Comparison of ENCODE assay signal across 18 mouse cellular contexts in genomic region chr3:60472011-60472680, GRCm38 (mm10). TPM values are rescaled to one million over a fixed set of nuclear protein-coding genes. Genes with fewer than 3 reads are reported as not detected.
DNase-seq lines count a peak whose midpoint lies in the region; ATAC-seq and TF ChIP-seq lines count a peak whose summit lies in the region.
"Had no signal": no experiment of that assay in that cellular context is flagged by ENCODE, and none has a peak within 500 bp of the region (broad histone marks: within the 10 kb centered on the region; RNA-seq: fewer than 3 reads in every experiment).

No protein-coding gene starts in this region.

- 11% methylated on average over 2 of the region's 2 CpGs for WGBS in macrophage (ENCODE audit: missing documents)

- peak; percentile 44; the same call in 1 of the 2 replicates for ATAC-seq in erythroblast, adult 5-6 weeks (replicated peaks; ENCODE audit: low FRiP score, poor library complexity, severe bottlenecking)
- ATAC-seq: intestine, embryonic 15.5 days; midbrain, embryonic 13.5 days had no signal

- dilution Hi-C loops in CH12.LX (cut with MboI; ENCODE audit: extremely low pct_ligation_motif_present, extremely low pct_unique_long_range_greater_than_20kb, low sequenced_read_pairs): no loop called here

- TF ChIP-seq CTCF in CH12.LX (conservative IDR thresholded peaks at IDR 0.05 in 1 of 2, IDR thresholded peaks at IDR 0.05 in 1 of 2; ENCODE audit: low read depth in 2 of 2, low read length in 2 of 2): no peak

- no peaks in the 10 kb centered on the region for H3K27me3 ChIP-seq in CH12.LX (replicated peaks)
- H3K27me3 ChIP-seq: forebrain, embryonic 12.5 days; intestine, embryonic 15.5 days; lung, embryonic 15.5 days; midbrain, embryonic 13.5 days had no signal

- TF ChIP-seq RAD21 in CH12.LX (IDR thresholded peaks at IDR 0.05; ENCODE audit: low read depth, low read length): no peak

- peaks cover 24% of the 10 kb centered on the region for H3K79me2 ChIP-seq in CH12.LX (replicated peaks; ENCODE audit: control insufficient read depth, extremely low read depth, insufficient read depth, poor library complexity, severe bottlenecking)
- peaks cover 71% of the 10 kb centered on the region for H3K79me2 ChIP-seq in macrophage (ENCODE audit: inconsistent target)

- TF ChIP-seq POLR2A in CH12.LX (IDR thresholded peaks at IDR 0.05; ENCODE audit: low read depth, low read length): no peak

- H3K36me3 ChIP-seq in CH12.LX (replicated peaks in 1 of 2; ENCODE audit: control insufficient read depth in 1 of 2, insufficient read depth in 1 of 2, low read length in 1 of 2) (no peaks in the 10 kb centered on the region), macrophage (ENCODE audit: inconsistent target) (no peaks in the 10 kb centered on the region)
- H3K36me3 ChIP-seq: embryonic facial prominence, embryonic 10.5 days; forebrain, embryonic 12.5 days; intestine, embryonic 15.5 days; lung, embryonic 15.5 days; midbrain, embryonic 13.5 days had no signal

- H3K27ac ChIP-seq in CH12.LX (ENCODE audit: insufficient read depth, low read depth) (peak overlapping the region; percentile 69; the same call in 1 of the 2 replicates), macrophage (peak overlapping the region; percentile 96)
- H3K27ac ChIP-seq: embryonic facial prominence, embryonic 10.5 days; forebrain, embryonic 12.5 days; intestine, embryonic 15.5 days; lung, embryonic 15.5 days; midbrain, embryonic 13.5 days had no signal

- no peaks in the 10 kb centered on the region for H3K9me3 ChIP-seq in CH12.LX (replicated peaks; ENCODE audit: low read length)
- H3K9me3 ChIP-seq: embryonic facial prominence, embryonic 10.5 days; forebrain, embryonic 12.5 days; intestine, embryonic 15.5 days; lung, embryonic 15.5 days; midbrain, embryonic 13.5 days had no signal

- H3K4me3 ChIP-seq in CH12.LX (replicated peaks in 1 of 3; ENCODE audit: low read depth in 2 of 3, low read length in 2 of 3, poor library complexity in 1 of 3) (peak overlapping the region in 2 of 3 experiments; percentile 59 to 79), macrophage (ENCODE audit: inconsistent target) (peak overlapping the region; percentile 66)
- H3K4me3 ChIP-seq: embryonic facial prominence, embryonic 10.5 days; forebrain, embryonic 12.5 days; intestine, embryonic 15.5 days; lung, embryonic 15.5 days; midbrain, embryonic 13.5 days had no signal

- peak; percentile 79 for DNase-seq in CD4-positive helper T cell, adult 2 months (ENCODE audit: low read depth, low spot score)
- DNase-seq in CH12.LX (ENCODE audit: extremely low read depth): peak; percentile 52
- DNase-seq in kidney, adult 11 months: no peak
- DNase-seq in right cerebral cortex, adult 18-20 months: no peak
- DNase-seq in yolk sac, embryonic 10.5 days (ENCODE audit: low spot score): no peak
- DNase-seq: adrenal gland, postnatal 10 days; cerebellum, adult 8-10 months; gastrocnemius, postnatal 14 days; heart, postnatal 10 days; kidney, postnatal 4 days; thymus, adult 18-20 months had no signal

- peak overlapping the region; percentile 97 for H3K9ac ChIP-seq in CH12.LX (ENCODE audit: insufficient read depth, low read depth)
- H3K9ac ChIP-seq: forebrain, embryonic 12.5 days; intestine, embryonic 15.5 days; lung, embryonic 15.5 days; midbrain, embryonic 13.5 days had no signal

- TF ChIP-seq EP300 in CH12.LX (IDR thresholded peaks at IDR 0.05; ENCODE audit: low read length): peak; percentile 89

- peaks cover 0 to 30% of the 10 kb centered on the region in 2 experiments; a peak in 2 of 4 replicates for H3K4me1 ChIP-seq in CH12.LX (ENCODE audit: control insufficient read depth in 1 of 2, insufficient read depth in 2 of 2)
- H3K4me1 ChIP-seq: embryonic facial prominence, embryonic 10.5 days; forebrain, embryonic 12.5 days; intestine, embryonic 15.5 days; lung, embryonic 15.5 days; midbrain, embryonic 13.5 days had no signal

- in situ Hi-C loops in CH12.LX (cut with MboI; ENCODE audit: low pct_ligation_motif_present, low pct_unique_long_range_greater_than_20kb, low sequenced_read_pairs): no loop called here

- H3K4me2 ChIP-seq in CH12.LX (ENCODE audit: insufficient read depth, low read depth, poor library complexity, severe bottlenecking): peak overlapping the region; percentile 88
- H3K4me2 ChIP-seq: forebrain, embryonic 12.5 days; intestine, embryonic 15.5 days; lung, embryonic 15.5 days; midbrain, embryonic 13.5 days had no signal

TF ChIP-seq in CH12.LX, 34 proteins besides CTCF, POLR2A, EP300 and RAD21:
- TF ChIP-seq USF2 (conservative IDR thresholded peaks at IDR 0.05; ENCODE audit: low read depth, low read length) (no peak), MEF2A (IDR thresholded peaks at IDR 0.05; ENCODE audit: borderline replicate concordance, low read depth, low read length) (0 out of 2 replicates have a peak, but pooled peaks have one; percentile 42), GABPA (IDR thresholded peaks at IDR 0.05; ENCODE audit: insufficient replicate concordance, low read depth, low read length) (no peak), TBP (conservative IDR thresholded peaks at IDR 0.05; ENCODE audit: low read depth, low read length) (0 out of 2 replicates have a peak, but pooled peaks have one; percentile 23), MAFK (IDR thresholded peaks at IDR 0.05; ENCODE audit: insufficient replicate concordance, low read length) (peak; percentile 40; the same call in 1 of the 2 replicates), CHD2 (IDR thresholded peaks at IDR 0.05; ENCODE audit: low read length) (peak; percentile 44; the same call in 1 of the 2 replicates), JUND (conservative IDR thresholded peaks at IDR 0.05; ENCODE audit: low read depth, low read length) (peak; percentile 24; the same call in 1 of the 2 replicates), SIN3A (IDR thresholded peaks at IDR 0.05; ENCODE audit: low read length) (peak; percentile 36), RCOR1 (conservative IDR thresholded peaks at IDR 0.05; ENCODE audit: low read depth, low read length) (peak; percentile 53; the same call in 1 of the 2 replicates), ETS1 (conservative IDR thresholded peaks at IDR 0.05; ENCODE audit: low read depth, low read length) (peak; percentile 57; the same call in 1 of the 2 replicates), ZNF384 (IDR thresholded peaks at IDR 0.05; ENCODE audit: low read depth, low read length) (peak; percentile 74), CHD1 (IDR thresholded peaks at IDR 0.05; ENCODE audit: low read depth, low read length) (no peak), IRF4 (IDR thresholded peaks at IDR 0.05; ENCODE audit: low read depth, low read length) (peak; percentile 95), ZKSCAN1 (IDR thresholded peaks at IDR 0.05; ENCODE audit: borderline replicate concordance, low read depth, low read length) (no peak), BHLHE40 (IDR thresholded peaks at IDR 0.05; ENCODE audit: low read depth, low read length) (peak; percentile 58), TCF12 (IDR thresholded peaks at IDR 0.05; ENCODE audit: low read depth, low read length) (0 out of 2 replicates have a peak, but pooled peaks have one; percentile 54)

RNA-seq across cellular contexts. Expression of gene Mbnl1, which starts 0.5 kb away (rescaled TPM):
- total RNA-seq in CH12.LX (2012; rRNA removed) (249 and 276 TPM in 2 replicates), CH12.LX (2014; rRNA removed) (332 and 386 TPM in 2 replicates)
- polyA plus RNA-seq in CH12.LX (2012; ENCODE audit: insufficient read length, low read depth) (151 and 174 TPM in 2 replicates), macrophage (2018) (311 to 412 TPM (median 370 TPM) in 3 replicates)
- total RNA-seq in erythroblast, adult 5-6 weeks (2015; ENCODE audit: low replicate concordance): 251 and 271 TPM in 2 replicates
- total RNA-seq in erythroblast, adult 5-6 weeks (2017; ENCODE audit: low replicate concordance): 225 and 231 TPM in 2 replicates
- 1,000 to 10,000 TPM in 15 of 26 experiments, 100 to 1,000 TPM in 10, 10 to 100 TPM in 1; 83.6 to 1,534 (median 1,127) TPM for total RNA-seq in macrophage (2018; cell fraction: chromatin; rRNA removed)
- total RNA-seq in macrophage (2018; cell fraction: cytosol; rRNA removed): 100 to 1,000 TPM; 334 to 648 (median 462) TPM
- total RNA-seq in macrophage (2018; cell fraction: nucleus; rRNA removed): 1,000 to 10,000 TPM in 11 of 26 experiments, 100 to 1,000 TPM in 15; 271 to 1,882 (median 927) TPM

Comparison
In these comparisons a context has a peak if more than half of its experiments do, and no peak if none do; other contexts are left out.
1. DNase-seq: peak in CD4-positive helper T cell, adult 2 months (single experiment) and CH12.LX (single experiment); none in kidney, adult 11 months (single experiment), right cerebral cortex, adult 18-20 months (single experiment) and yolk sac, embryonic 10.5 days (single experiment).